Mouse (Mus musculus) cerebellum, adult 2 months (tissue): ENCODE data around the gene Arhgap30.

Experiments used
- CTCF ChIP-seq: fragments of 200-500 bp; IDR thresholded peaks from 2 replicates; pipeline ENCODE4 v1.5.1; 2011; ENCODE audit warnings: low read depth, mild to moderate bottlenecking, control low read depth, low read length, moderate library complexity, borderline replicate concordance; ENCODE audit not compliant: insufficient read depth
- POLR2A ChIP-seq: fragments of 200-500 bp; IDR thresholded peaks from 2 replicates; pipeline ENCODE4 v1.6.1; 2011; ENCODE audit warnings: low read length, control low read depth, borderline replicate concordance; ENCODE audit not compliant: insufficient read depth

GRCm38 (mm10) chr1:171387099-171387498, 1.7 kb upstream of the Arhgap30 start:
- TF ChIP-seq POLR2A (no peak), CTCF (peak; percentile 31; the same call in 1 of the 2 replicates)
